Mouse (Mus musculus) forebrain, embryonic 15.5 days (tissue): ENCODE results near the gene Prune2. TPM values are rescaled to one million over a fixed set of nuclear protein-coding genes. Genes with fewer than 3 reads are reported as not detected.

Experiments
- ATAC-seq: fragments of 200-750 bp; cut with Nextera tagmentation; replicated peaks from 2 replicates; pipeline ENCODE4 v1.8.0; 2017; ENCODE audit warnings: mild to moderate bottlenecking, moderate TSS enrichment, moderate library complexity
- H3K27ac ChIP-seq: fragments of 300-500 bp; sonication (generic); replicated peaks from 2 replicates; pipeline ENCODE4 v1.5.1; 2015; ENCODE audit warnings: mild to moderate bottlenecking, inconsistent platforms
- H3K27me3 ChIP-seq: fragments of 300-500 bp; sonication (generic); 2 replicates; pipeline ENCODE4 v1.6.1; 2015; ENCODE audit warnings: inconsistent platforms
- H3K36me3 ChIP-seq: fragments of 300-500 bp; sonication (generic); 2 replicates; pipeline ENCODE4 v1.6.1; 2015; ENCODE audit warnings: mild to moderate bottlenecking, inconsistent platforms
- H3K4me1 ChIP-seq: fragments of 300-500 bp; sonication (generic); 2 replicates; pipeline ENCODE4 v1.6.1; 2015; ENCODE audit warnings: inconsistent platforms
- H3K4me2 ChIP-seq: fragments of 300-500 bp; sonication (generic); replicated peaks from 2 replicates; pipeline ENCODE4 v1.6.1; 2015; ENCODE audit warnings: mild to moderate bottlenecking, inconsistent platforms
- H3K4me3 ChIP-seq: fragments of 300-500 bp; sonication (generic); 2 replicates; pipeline ENCODE4 v1.5.1; 2015; ENCODE audit warnings: mild to moderate bottlenecking, inconsistent platforms
- H3K9ac ChIP-seq: fragments of 300-500 bp; sonication (generic); replicated peaks from 2 replicates; pipeline ENCODE4 v1.6.1; 2015; ENCODE audit warnings: mild to moderate bottlenecking, inconsistent platforms
- H3K9me3 ChIP-seq: fragments of 300-500 bp; sonication (generic); 2 replicates; pipeline ENCODE4 v1.6.1; 2016; ENCODE audit warnings: inconsistent platforms
- WGBS: fragments of 180-500 bp; shearing (Covaris S2); methylation state at CpG from one replicate; pipeline ENCODE4 v1.1.7; 2015; ENCODE audit warnings: mixed read lengths; 5-methylcytosine and 5-hydroxymethylcytosine counted together
- polyA plus RNA-seq: library from polyadenylated mRNA; unstranded; fragments of >200 nt; fragmentation: Nextera tagmentation; extraction: Ambion mirVana; gene quantifications from 2 replicates; pipeline ENCODE4 v1.2.1, GENCODE M21; 2015

Prune2 gene
- polyA plus RNA-seq, 1 experiment from 2014 or later, result 3.2 TPM

DNA sequence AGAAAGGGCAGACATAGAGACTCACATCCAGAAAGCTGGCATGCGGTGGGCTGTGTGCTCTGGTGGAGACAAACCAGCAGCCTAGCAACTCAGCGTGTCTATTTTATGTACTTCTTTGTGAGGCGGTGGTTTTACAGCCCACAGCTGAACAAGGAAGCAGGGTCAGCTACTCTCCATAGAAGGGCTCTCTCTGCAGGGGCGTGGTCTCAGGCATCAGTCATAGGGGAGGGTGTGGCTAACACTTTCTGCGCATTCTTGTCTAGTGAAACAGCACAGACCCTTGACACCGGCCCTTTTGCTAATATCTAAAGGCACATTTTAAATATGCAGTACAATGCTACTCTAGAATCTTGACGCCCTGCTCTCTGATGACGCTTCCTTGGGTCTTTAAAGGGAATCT is 300.5 kb downstream of the Prune2 start:
- no peaks in the 10 kb centered on the region for H3K4me1 ChIP-seq
- H3K4me3 ChIP-seq, result no peak overlapping the region
- no peak overlapping the region for H3K9ac ChIP-seq
- H3K27ac ChIP-seq, result no peak overlapping the region
- no peaks in the 10 kb centered on the region for H3K27me3 ChIP-seq
- no peak for ATAC-seq
- no peak overlapping the region for H3K4me2 ChIP-seq
- H3K36me3 ChIP-seq, result no peaks in the 10 kb centered on the region
- 80% methylated on average over 8 of the region's 8 CpGs for WGBS
- H3K9me3 ChIP-seq, result no peaks in the 10 kb centered on the region

DNA sequence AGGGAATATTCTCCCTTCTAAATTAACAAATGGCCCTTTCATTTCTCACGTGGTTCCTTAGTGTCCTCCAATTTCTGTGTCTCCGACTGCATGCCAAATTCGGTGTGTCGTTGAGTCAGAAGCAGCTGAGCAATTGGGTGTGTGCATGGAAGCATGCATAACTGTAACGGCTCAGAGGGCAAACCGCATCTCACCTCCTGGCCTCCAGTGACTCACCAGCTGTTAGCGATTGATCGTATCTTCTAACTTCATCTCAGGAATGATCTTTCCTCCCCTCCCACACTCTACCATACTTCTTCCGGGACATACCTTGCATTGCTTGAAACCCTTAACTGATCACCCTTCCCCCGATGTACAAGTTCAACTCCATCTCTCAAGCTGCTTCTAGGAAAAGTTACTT is 300.9 kb downstream of the Prune2 start:
- Histone ChIP-seq H3K4me3 (no peak overlapping the region), H3K27me3 (no peaks in the 10 kb centered on the region), H3K27ac (no peak overlapping the region), H3K4me2 (no peak overlapping the region), H3K36me3 (no peaks in the 10 kb centered on the region), H3K9me3 (no peaks in the 10 kb centered on the region), H3K9ac (no peak overlapping the region), H3K4me1 (no peaks in the 10 kb centered on the region)
- whole genome bisulfite sequencing, result 82% methylated on average over 10 of the region's 10 CpGs
- no peak for ATAC-seq

- H3K9ac ChIP-seq, result no peak overlapping the region
- no peak overlapping the region for H3K27ac ChIP-seq
- no peaks in the 10 kb centered on the region for H3K4me1 ChIP-seq
- no peaks in the 10 kb centered on the region for H3K36me3 ChIP-seq
- no peak overlapping the region for H3K4me3 ChIP-seq
- 91% methylated on average over 2 of the region's 2 CpGs for WGBS
- no peak overlapping the region for H3K4me2 ChIP-seq
- H3K27me3 ChIP-seq, result no peaks in the 10 kb centered on the region
- no peaks in the 10 kb centered on the region for H3K9me3 ChIP-seq
- ATAC-seq, result no peak
These were observed 307.3 kb downstream of the Prune2 start for GRCm38 (mm10) chr19:17263181-17263580.

DNA sequence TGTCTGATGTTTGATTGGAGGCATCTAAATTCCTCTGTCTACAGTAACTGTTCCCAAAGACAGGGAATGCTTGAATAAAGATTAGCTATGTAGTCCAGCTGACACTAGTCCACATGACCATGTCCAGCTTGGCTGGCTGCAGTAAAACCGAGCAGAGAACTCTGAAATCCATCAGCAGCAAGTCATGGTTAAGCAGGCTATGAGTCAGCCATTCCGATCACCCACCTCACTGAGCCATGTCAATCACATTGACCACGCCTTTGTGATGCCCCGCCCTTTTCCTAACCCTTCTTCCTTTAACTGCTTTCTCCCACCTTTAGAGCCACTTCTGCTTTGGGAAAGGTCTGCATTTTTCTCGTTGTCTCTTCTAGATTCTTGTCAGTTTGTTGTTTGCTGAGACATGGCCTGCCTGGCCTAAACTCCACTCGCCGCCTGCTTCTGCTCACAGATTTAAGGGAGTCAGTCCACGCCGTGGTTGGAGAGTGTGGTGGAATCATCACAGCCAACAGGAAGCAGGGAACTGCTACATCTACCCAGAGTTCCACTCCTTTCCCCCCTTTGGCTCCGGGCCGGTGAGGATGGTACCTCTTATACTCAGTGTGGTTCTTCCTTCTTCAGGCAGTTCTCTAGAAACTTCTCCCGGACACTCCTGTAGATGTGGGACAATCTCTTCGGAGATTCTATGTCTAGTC is 307.9 kb downstream of the Prune2 start:
- Histone ChIP-seq H3K4me3 (no peak overlapping the region), H3K9me3 (no peaks in the 10 kb centered on the region), H3K4me2 (no peak overlapping the region), H3K27me3 (no peaks in the 10 kb centered on the region), H3K4me1 (no peaks in the 10 kb centered on the region), H3K27ac (no peak overlapping the region), H3K9ac (no peak overlapping the region), H3K36me3 (no peaks in the 10 kb centered on the region)
- ATAC-seq, result no peak
- 93% methylated on average over 13 of the region's 13 CpGs for WGBS

- Histone ChIP-seq H3K9me3 (no peaks in the 10 kb centered on the region), H3K36me3 (no peaks in the 10 kb centered on the region), H3K4me3 (no peak overlapping the region), H3K27ac (no peak overlapping the region), H3K4me1 (no peaks in the 10 kb centered on the region), H3K9ac (no peak overlapping the region), H3K4me2 (no peak overlapping the region), H3K27me3 (no peaks in the 10 kb centered on the region)
- 90% methylated on average over 9 of the region's 9 CpGs for WGBS
- no peak for ATAC-seq
These were observed 308.7 kb downstream of the Prune2 start for GRCm38 (mm10) chr19:17264481-17265196.

DNA sequence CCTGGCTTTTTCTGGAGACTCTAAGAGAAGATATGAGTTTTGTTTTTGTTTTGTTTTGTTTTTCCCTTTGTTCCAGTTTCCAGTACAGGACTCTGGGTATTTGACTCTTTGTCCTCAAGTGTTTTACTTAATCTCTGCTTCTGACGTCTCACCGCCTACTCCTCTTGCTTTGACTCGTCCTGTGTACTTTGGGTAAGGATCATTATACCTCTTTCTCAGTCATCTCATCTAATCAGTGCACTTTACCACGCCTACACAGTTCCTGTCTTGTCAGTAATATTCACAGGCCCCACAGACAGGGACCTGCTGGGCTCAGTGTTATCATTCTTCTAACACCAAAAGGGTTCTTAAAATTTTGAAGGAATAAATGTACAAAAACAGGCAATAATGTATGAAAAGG is 312.8 kb downstream of the Prune2 start:
- no peak for ATAC-seq

GRCm38 (mm10) chr19:17271179-17271622 is 315.3 kb downstream of the Prune2 start:
- no peaks in the 10 kb centered on the region for H3K36me3 ChIP-seq
- no peak overlapping the region for H3K4me2 ChIP-seq
- H3K27me3 ChIP-seq, result no peaks in the 10 kb centered on the region
- H3K9ac ChIP-seq, result no peak overlapping the region
- H3K4me1 ChIP-seq, result peaks cover 5% of the 10 kb centered on the region; the same call in 1 of the 2 replicates
- no peaks in the 10 kb centered on the region for H3K9me3 ChIP-seq
- no peak overlapping the region for H3K4me3 ChIP-seq
- no peak for ATAC-seq
- WGBS, result 17% methylated on average over 3 of the region's 3 CpGs
- no peak overlapping the region for H3K27ac ChIP-seq

More for the DNA sequence above, 312.8 kb downstream of the Prune2 start:
- Histone ChIP-seq H3K4me3 (no peak overlapping the region), H3K9ac (no peak overlapping the region), H3K9me3 (no peaks in the 10 kb centered on the region), H3K27me3 (no peaks in the 10 kb centered on the region), H3K4me2 (no peak overlapping the region), H3K4me1 (peaks cover 5% of the 10 kb centered on the region; the same call in 1 of the 2 replicates), H3K36me3 (no peaks in the 10 kb centered on the region), H3K27ac (no peak overlapping the region)
- WGBS, result 71% methylated on average over 4 of the region's 4 CpGs

DNA sequence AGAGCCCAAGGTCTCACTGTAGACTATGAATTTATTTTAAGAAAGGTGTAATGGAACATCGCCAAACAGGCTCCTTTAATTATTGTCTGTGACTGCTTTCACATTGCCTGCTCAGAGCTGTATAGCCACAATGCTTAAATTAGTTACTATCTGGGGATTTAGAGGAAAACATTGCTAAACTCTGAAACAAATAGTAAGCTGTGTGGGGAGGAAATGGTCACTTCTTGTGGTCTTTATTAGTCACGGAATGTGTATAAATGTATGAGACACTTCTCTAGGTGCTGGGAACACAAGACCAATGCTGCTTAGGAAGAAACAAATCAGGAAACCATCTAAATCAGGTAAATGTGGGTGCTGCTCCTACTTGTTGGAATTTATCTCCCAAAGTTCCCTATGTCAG is 317.1 kb downstream of the Prune2 start:
- no peak overlapping the region for H3K4me2 ChIP-seq
- no peaks in the 10 kb centered on the region for H3K36me3 ChIP-seq
- WGBS, result 91% methylated on average over 2 of the region's 2 CpGs
- H3K9me3 ChIP-seq, result no peaks in the 10 kb centered on the region
- no peak overlapping the region for H3K4me3 ChIP-seq
- ATAC-seq, result no peak
- no peak overlapping the region for H3K9ac ChIP-seq
- H3K27ac ChIP-seq, result no peak overlapping the region
- peaks cover 5% of the 10 kb centered on the region; the same call in 1 of the 2 replicates for H3K4me1 ChIP-seq
- H3K27me3 ChIP-seq, result no peaks in the 10 kb centered on the region

Other genes with a start within 250 kb of the Prune2 start
- 7.7 TPM in 2 replicates for gene Vps13a, start 175.2 kb upstream of the Prune2 start, polyA plus RNA-seq
- 0.11 TPM in 1 of 2 replicates, not detected in the other for gene Foxb2, start 82.3 kb upstream of the Prune2 start, polyA plus RNA-seq